Mouse (Mus musculus) myocyte (in vitro differentiated cells): Measurements from ENCODE around the gene C2cd2. TPM values are rescaled to one million over a fixed set of nuclear protein-coding genes. Genes with fewer than 3 reads are reported as not detected.

Source experiments
- H3K27me3 ChIP-seq: one replicate; pipeline ENCODE4 v1.6.1; 2011; ENCODE audit not compliant: control insufficient read depth, insufficient read depth, insufficient read length
- H3K36me3 ChIP-seq: one replicate; pipeline ENCODE4 v1.6.1; 2011; ENCODE audit not compliant: control insufficient read depth, insufficient read depth
- H3K4me2 ChIP-seq: one replicate; pipeline ENCODE4 v1.6.1; 2011; ENCODE audit warnings: low read depth, control low read depth
- H3K4me3 ChIP-seq: one replicate; pipeline ENCODE4 v1.5.1; 2011; ENCODE audit warnings: mild to moderate bottlenecking, control low read depth, moderate library complexity
- H3K79me2 ChIP-seq: one replicate; pipeline ENCODE4 v1.6.1; 2011; ENCODE audit not compliant: control insufficient read depth, insufficient read depth
- H3ac ChIP-seq: one replicate; pipeline ENCODE4 v1.6.1; 2011; ENCODE audit not compliant: control insufficient read depth, insufficient read length
- CEBPB ChIP-seq: IDR thresholded peaks from 2 replicates; pipeline ENCODE4 v1.6.1; 2011; ENCODE audit warnings: mild to moderate bottlenecking, moderate library complexity; ENCODE audit not compliant: poor library complexity, insufficient read depth, severe bottlenecking
- E2F4 ChIP-seq: IDR thresholded peaks from one replicate; pipeline ENCODE4 v1.6.1; 2011; ENCODE audit warnings: mild to moderate bottlenecking, control low read depth, moderate library complexity; ENCODE audit not compliant: insufficient read depth
- MAX ChIP-seq: IDR thresholded peaks from one replicate; pipeline ENCODE4 v1.6.1; 2011; ENCODE audit warnings: low read depth, mild to moderate bottlenecking, control low read depth
- MYOD1 ChIP-seq, 3 experiments: IDR thresholded peaks; one replicate each; pipeline ENCODE4 v1.6.1; 2011; ENCODE audit warnings: control low read depth in 2 of 3, low read depth in 2 of 3, mild to moderate bottlenecking in 2 of 3, moderate library complexity in 1 of 3; ENCODE audit not compliant: insufficient read length in 2 of 3, control insufficient read depth in 1 of 3
- MYOG ChIP-seq, 3 experiments: IDR thresholded peaks; one replicate each; pipeline ENCODE4 v1.6.1; 2011; ENCODE audit warnings: control low read depth in 2 of 3, low read depth in 2 of 3, mild to moderate bottlenecking in 2 of 3; ENCODE audit not compliant: insufficient read length in 2 of 3, control insufficient read depth in 1 of 3, insufficient read depth in 1 of 3
- POLR2A ChIP-seq: IDR thresholded peaks from one replicate; pipeline ENCODE4 v1.6.1; 2011; ENCODE audit warnings: low read depth, mild to moderate bottlenecking, control low read depth, moderate library complexity; ENCODE audit not compliant: insufficient read length
- POLR2AphosphoS2 ChIP-seq: IDR thresholded peaks from one replicate; pipeline ENCODE4 v1.6.1; 2011; ENCODE audit warnings: low read depth, control low read depth; ENCODE audit not compliant: insufficient read length
- REST ChIP-seq: IDR thresholded peaks from one replicate; pipeline ENCODE4 v1.6.1; 2011; ENCODE audit warnings: mild to moderate bottlenecking, control low read depth, moderate library complexity; ENCODE audit not compliant: insufficient read depth, insufficient read length
- SRF ChIP-seq: IDR thresholded peaks from one replicate; pipeline ENCODE4 v1.6.1; 2011; ENCODE audit warnings: low read depth; ENCODE audit not compliant: control insufficient read depth, insufficient read length
- TCF12 ChIP-seq: IDR thresholded peaks from one replicate; pipeline ENCODE4 v1.6.1; 2011; ENCODE audit warnings: mild to moderate bottlenecking, control low read depth; ENCODE audit not compliant: poor library complexity, insufficient read depth, severe bottlenecking
- TCF3 ChIP-seq: IDR thresholded peaks from one replicate; pipeline ENCODE4 v1.6.1; 2011; ENCODE audit warnings: low read depth, control low read depth; ENCODE audit not compliant: insufficient read length
- USF1 ChIP-seq: IDR thresholded peaks from one replicate; pipeline ENCODE4 v1.6.1; 2011; ENCODE audit warnings: low read depth, mild to moderate bottlenecking, control low read depth, moderate library complexity
- polyA plus RNA-seq: library from polyadenylated mRNA; unstranded; fragments of >200 nt; fragmentation: generic; extraction: Trizol; gene quantifications from one replicate; pipeline ENCODE4 v1.2.1, GENCODE M21; 2012; ENCODE audit warnings: missing spikeins

The C2cd2 gene
- polyA plus RNA-seq, 1 experiment = 4.9 TPM

DNA sequence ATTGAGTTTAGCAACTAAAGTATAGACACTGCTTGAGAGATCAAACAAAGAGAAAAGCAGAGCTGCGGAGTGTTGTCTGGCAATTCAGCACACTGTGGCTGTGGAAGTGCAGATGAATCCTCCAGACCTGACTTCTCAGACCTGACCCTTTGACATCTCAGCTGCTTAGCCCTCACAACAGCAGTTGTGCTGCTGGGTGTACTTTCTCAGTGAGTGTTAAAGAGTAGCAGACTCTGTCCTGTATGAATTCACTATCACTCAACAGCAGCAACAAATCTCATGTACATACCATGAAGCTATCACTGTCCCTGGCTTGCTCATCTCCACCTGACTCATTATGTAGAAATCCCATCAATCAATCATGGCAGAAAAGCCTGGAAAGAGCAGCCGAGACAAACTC, 6.4 kb downstream of the C2cd2 start:
- H3K4me3 ChIP-seq = no peak overlapping the region
- no peak for TF ChIP-seq MYOD1 (IDR thresholded peaks at IDR 0.05; ENCODE audit: control insufficient read depth in 1 of 3, insufficient read length in 2 of 3, low read depth in 2 of 3)
- no peak overlapping the region for H3K4me2 ChIP-seq
- H3K27me3 ChIP-seq = no peaks in the 10 kb centered on the region
- H3ac ChIP-seq = no peak overlapping the region
- peaks cover 35% of the 10 kb centered on the region for H3K36me3 ChIP-seq
- peaks cover 52% of the 10 kb centered on the region for H3K79me2 ChIP-seq

DNA sequence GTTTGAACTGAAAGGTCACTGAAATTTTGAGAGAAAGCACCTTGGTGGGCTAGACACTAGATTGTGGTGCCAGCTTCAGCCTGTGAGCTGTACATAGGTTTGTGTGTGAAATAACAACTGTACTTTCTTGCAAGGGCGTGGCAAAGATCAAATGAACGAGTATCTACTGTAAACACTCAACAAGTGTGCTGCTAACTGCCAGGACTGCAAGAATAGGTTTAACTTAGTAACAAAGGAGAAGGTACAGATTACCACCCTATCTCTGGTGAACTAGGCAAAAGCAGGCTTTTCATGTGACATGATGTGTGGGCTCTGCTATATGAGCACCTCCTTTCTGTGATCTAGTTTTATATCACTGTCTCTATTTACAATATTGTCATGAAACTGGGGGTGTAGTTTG, 9.1 kb downstream of the C2cd2 start:
- Histone ChIP-seq H3K4me2 (no peak overlapping the region), H3K36me3 (peaks cover 44% of the 10 kb centered on the region), H3K4me3 (no peak overlapping the region), H3K79me2 (peaks cover 26% of the 10 kb centered on the region), H3ac (no peak overlapping the region), H3K27me3 (no peaks in the 10 kb centered on the region)
- no peak for TF ChIP-seq CEBPB
- TF ChIP-seq POLR2A = no peak
- TF ChIP-seq POLR2AphosphoS2 = no peak
- no peak for TF ChIP-seq MYOD1 (IDR thresholded peaks at IDR 0.05; ENCODE audit: control insufficient read depth in 1 of 3, insufficient read length in 2 of 3, low read depth in 2 of 3)
- no peak for TF ChIP-seq SRF
- TF ChIP-seq MAX = no peak

DNA sequence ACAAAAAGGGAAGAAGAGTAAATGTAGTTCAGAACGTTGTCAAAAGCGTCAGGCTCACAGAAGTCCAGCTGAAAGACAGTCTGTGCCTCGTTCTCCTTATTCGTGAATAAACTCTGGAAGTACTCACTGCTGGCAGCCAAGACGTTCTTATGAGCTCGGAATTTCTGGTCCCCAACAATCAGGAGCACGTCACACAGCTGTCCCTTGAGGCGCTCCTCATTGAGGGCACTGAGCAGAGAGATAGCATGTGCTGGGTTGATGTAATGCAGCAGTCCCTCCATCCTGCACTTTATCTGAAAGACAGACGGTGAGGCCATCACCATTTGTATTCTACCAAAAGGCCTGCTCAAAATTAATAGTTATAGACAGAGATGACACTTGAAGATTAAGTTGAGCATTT, 9.6 kb downstream of the C2cd2 start:
- H3K4me3 ChIP-seq = no peak overlapping the region
- no peaks in the 10 kb centered on the region for H3K27me3 ChIP-seq
- TF ChIP-seq E2F4 (no peak), POLR2AphosphoS2 (no peak), MYOG (IDR thresholded peaks at IDR 0.05; ENCODE audit: control insufficient read depth in 1 of 3, insufficient read depth in 1 of 3, insufficient read length in 2 of 3, low read depth in 2 of 3) (no peak), MYOD1 (IDR thresholded peaks at IDR 0.05; ENCODE audit: control insufficient read depth in 1 of 3, insufficient read length in 2 of 3, low read depth in 2 of 3) (no peak), USF1 (no peak), CEBPB (no peak), REST (no peak), POLR2A (no peak), TCF3 (no peak), TCF12 (no peak), SRF (no peak)
- peaks cover 49% of the 10 kb centered on the region for H3K36me3 ChIP-seq
- H3K79me2 ChIP-seq = peaks cover 21% of the 10 kb centered on the region
- H3K4me2 ChIP-seq = no peak overlapping the region
- no peak overlapping the region for H3ac ChIP-seq

- no peak for TF ChIP-seq POLR2A
- no peak for TF ChIP-seq POLR2AphosphoS2
- no peak for TF ChIP-seq MYOG (IDR thresholded peaks at IDR 0.05; ENCODE audit: control insufficient read depth in 1 of 3, insufficient read depth in 1 of 3, insufficient read length in 2 of 3, low read depth in 2 of 3)
- no peak for TF ChIP-seq CEBPB
- no peak for TF ChIP-seq TCF12
- Histone ChIP-seq H3K27me3 (no peaks in the 10 kb centered on the region), H3ac (no peak overlapping the region), H3K4me2 (no peak overlapping the region), H3K79me2 (peaks cover 17% of the 10 kb centered on the region), H3K4me3 (no peak overlapping the region), H3K36me3 (peaks cover 50% of the 10 kb centered on the region)
Measured at GRCm38 (mm10) chr16:97952371-97952770, 10.0 kb downstream of the C2cd2 start.

- TF ChIP-seq CEBPB (no peak), E2F4 (no peak), TCF12 (no peak), REST (no peak), USF1 (no peak), SRF (no peak), TCF3 (no peak), MYOG (IDR thresholded peaks at IDR 0.05; ENCODE audit: control insufficient read depth in 1 of 3, insufficient read depth in 1 of 3, insufficient read length in 2 of 3, low read depth in 2 of 3) (no peak), MYOD1 (IDR thresholded peaks at IDR 0.05; ENCODE audit: control insufficient read depth in 1 of 3, insufficient read length in 2 of 3, low read depth in 2 of 3) (no peak), POLR2AphosphoS2 (no peak), MAX (no peak), POLR2A (no peak)
- Histone ChIP-seq H3ac (no peak overlapping the region), H3K27me3 (no peaks in the 10 kb centered on the region), H3K79me2 (no peaks in the 10 kb centered on the region), H3K4me2 (no peak overlapping the region), H3K36me3 (peaks cover 39% of the 10 kb centered on the region), H3K4me3 (no peak overlapping the region)
Measured at GRCm38 (mm10) chr16:97950061-97950460, 12.3 kb downstream of the C2cd2 start.
